Mouse (Mus musculus) monocyte, adult 5-6 weeks (primary cell): Measurements from ENCODE around the gene Mmp1b. TPM values are rescaled to one million over a fixed set of nuclear protein-coding genes. Genes with fewer than 3 reads are reported as not detected.
"Not testable (repeated sequence)": the region's sequence is repeated elsewhere in the genome, so short reads cannot be mapped to it uniquely, and the experiment has no call there.

Experiments used
- ATAC-seq: fragments of 153-309, 156-312 bp; replicated peaks from 2 replicates; pipeline ENCODE4 v1.8.0; 2017; ENCODE audit warnings: mild to moderate bottlenecking; ENCODE audit not compliant: low TSS enrichment, insufficient number of reproducible peaks, severe bottlenecking, poor library complexity, low FRiP score
- total RNA-seq: library from RNA; stranded (forward); fragments of 200-1000, 200-491, 200-594 nt; gene quantifications from 3 replicates; pipeline ENCODE4 v1.2.3, GENCODE M21; 2017

Gene Mmp1b
- total RNA-seq: not detected in 3 replicates

DNA sequence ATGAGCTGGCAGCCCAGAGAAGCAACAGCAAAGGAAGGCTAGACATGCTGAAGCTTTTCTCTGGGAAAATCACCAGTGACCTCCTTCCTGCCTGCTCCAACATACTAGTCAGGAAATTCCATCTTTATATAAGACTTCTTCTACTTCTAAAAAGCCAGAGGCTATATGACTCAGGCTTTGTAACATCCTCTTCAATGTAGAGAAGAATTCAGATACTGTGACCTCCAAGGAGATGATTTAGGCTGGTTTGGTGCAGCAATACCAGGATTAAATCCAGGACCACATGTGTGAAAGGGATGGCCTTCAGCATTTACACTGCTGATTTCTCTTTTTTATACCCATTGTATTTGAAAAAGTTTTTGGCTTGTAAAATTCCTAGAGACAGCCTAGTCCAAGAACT is at the start of gene Mmp1b:
Gene Mmp1b (minus strand): TSS at position 101 of the 400 bp plus-strand sequence.
- ATAC-seq: no peak

DNA sequence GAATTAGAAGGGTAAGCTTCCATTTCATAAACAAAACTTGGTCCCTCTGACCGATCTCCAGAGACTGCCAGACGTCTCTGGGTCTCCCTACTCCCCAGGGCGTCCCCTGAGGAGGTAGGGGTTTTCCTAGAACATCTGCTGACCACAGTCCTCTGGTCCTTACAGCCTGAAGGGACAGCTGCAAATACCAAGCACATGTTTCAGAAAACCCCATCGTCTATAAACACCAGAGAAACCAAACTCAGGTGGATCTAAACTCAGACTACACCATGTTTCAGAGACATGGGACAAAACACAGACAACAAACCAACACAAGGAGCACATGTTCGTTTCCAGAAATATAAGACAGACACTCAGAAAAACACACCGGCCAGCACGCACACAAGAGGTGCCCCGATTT is 8.7 kb upstream of the Mmp1b start:
- not testable (repeated sequence) for ATAC-seq

DNA sequence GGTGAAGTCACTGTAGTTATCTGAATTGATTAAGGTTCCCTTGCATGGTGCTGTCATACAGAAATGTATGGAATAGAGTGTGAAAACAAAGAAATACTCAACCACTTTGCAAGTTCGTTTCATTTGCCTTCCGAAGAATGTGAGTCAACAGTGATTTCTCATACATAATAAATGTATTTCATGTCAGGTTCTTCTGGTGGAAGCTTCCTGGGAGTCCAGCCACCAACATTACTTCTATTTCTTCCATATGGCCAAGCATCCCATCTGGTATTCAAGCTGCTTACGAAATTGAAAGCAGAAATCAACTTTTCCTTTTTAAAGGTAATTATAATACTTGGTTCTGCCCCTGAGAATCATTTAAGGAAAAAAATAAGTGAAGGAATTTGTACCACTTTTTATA is 33.3 kb downstream of the Mmp1b start:
- ATAC-seq: no peak

DNA sequence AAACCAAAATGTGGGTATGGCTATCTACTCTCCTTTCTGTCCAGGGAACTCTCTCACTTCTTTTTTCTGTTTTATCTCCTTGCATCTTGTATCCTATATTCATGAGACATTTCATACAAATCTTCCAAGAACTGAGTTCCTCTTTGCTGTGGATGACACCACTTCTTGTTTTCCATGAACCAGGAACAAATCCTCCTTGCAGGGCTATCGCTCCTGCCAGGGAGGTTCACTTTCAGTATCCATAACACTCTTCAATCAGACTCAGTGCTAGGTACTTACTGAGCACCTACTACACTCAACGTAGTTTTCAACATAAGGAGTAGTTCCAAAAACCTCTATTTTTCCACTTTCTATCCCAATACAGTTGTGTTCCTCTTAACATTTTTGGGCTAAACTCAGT is 42.3 kb downstream of the Mmp1b start:
- ATAC-seq: no peak

DNA sequence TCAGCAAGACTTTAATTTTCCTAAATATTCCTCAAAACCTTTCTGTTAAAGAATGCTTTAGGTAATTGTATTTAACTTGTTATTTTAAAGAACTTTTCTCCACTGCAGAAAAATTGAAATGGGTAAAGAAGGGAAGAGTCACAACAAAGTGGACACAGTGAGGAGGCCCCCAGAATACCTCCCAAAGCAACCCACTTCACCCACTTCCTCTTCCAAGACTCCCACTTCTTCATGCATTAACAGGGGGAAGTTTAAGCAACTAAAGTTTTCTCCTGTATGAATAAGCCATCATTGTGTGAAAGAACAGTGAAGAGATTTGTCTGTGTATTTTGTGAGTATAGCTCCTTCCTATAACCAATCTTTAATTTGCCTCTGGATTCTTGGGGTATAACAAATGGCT is 43.7 kb downstream of the Mmp1b start, which contains the start of gene Mmp12:
Gene Mmp12 (plus strand): TSS at position 275 of the 400 bp plus-strand sequence.
- ATAC-seq: no peak

DNA sequence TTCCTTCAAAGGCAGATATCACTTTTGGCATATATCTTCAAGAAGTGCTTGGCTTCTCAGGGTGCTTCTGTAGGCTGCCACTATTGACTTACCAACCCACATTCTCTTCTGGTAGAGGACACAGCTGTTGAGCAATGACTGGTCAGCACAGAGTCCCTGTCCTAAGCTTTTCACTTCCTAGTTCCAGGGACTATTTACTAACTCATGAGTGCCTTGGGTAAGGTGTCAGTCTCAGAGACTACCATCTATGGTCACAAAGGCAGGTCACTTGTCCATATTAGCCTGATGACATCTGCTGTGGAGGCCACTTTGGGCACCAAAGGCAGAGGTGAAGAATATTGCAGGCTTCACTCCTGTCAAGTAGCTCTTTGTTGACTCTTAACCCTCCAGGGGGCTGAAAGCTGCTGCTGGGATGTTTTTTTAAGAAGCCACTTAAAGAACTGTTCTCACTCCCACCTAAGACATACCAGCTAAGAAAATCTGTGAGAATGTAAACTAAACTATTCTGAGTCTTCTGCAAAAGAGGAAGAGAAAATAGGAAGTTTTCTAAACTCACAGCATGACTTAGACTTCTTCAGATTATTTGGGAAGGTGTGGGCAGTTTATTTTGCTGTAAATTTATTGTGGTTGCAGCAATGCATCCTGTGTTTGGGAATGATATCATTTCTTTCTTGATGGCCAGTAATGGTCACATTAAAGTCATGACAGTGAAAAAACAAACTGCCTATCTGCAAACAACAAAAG is 50.9 kb downstream of the Mmp1b start:
- ATAC-seq: peak; percentile 64

DNA sequence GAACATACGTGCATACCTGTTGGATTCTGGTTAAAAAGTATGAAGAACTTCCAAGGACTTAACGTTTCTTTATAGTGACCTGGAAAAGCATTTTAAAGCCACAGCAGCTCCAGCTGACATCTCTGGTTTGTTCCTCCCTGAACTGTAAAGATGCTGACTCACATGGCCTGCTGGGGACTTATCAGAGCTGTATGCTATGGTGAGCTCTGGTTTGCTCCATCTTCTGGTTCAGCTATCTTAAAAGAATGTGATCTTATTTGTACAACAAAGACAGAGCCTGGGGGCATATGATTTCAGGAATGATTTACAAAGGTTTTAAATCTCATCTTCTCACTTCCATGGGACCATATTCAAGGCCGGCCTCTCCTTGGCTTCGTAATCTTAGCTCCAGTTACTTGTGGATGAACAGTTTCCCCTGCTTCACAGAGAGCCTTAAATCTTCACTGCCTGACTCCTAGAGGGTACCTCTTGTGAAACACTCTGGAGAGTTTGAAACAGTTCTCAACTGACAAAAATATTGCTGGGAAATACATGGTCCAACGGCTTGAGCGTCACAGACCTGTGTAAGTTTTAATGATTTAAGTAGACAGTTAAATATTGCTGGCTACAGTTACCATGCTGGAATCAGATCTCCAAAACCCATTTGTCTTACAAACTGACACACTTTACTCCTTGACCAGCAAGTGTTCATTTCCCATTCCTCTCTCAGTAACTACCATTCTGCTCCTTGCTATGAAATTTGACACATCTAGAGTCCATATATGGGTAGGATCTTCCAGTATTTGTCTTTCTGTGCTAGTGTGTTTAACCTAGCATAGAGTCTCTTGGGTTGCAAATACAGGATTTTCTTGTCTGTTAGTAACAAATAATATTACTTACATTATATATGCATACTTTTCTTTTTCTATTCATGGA is 51.8 kb downstream of the Mmp1b start:
- ATAC-seq: no peak

DNA sequence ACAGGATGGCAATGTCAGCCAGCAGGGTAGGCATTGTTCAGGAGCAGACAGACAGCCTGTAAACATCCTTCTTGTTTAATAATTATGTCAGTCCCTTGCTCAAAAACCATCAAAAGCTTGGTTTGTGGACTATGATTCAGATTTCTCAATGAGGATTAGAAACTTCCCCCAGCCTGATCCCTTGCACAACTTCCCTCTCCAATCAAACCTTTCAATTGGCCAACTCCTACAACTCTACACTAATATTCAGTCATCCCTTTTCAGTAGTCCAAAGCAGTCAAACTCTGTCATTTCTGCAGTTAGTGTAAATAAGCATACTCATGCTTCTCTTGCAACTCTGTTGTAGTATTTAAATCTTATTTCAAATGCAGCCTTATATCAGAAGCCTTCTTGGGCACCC is 56.0 kb downstream of the Mmp1b start:
- peak; percentile 71 for ATAC-seq

Other genes starting within 250 kb of the Mmp1b start
- 2.1 to 7.9 TPM (median 2.5 TPM) in 3 replicates for gene Dync2h1, start 203.6 kb downstream of the Mmp1b start, total RNA-seq
- gene Dcun1d5, start 203.5 kb downstream of the Mmp1b start, total RNA-seq: 78.7 to 98.4 TPM (median 97.1 TPM) in 3 replicates
- not detected in 3 replicates for gene Mmp13, start 115.5 kb downstream of the Mmp1b start, total RNA-seq
- 0.39 to 0.86 TPM in 2 of 3 replicates, not detected in the other for gene Mmp12, start 43.7 kb downstream of the Mmp1b start, total RNA-seq
- gene Mmp3, start 57.8 kb upstream of the Mmp1b start, total RNA-seq: not detected in 3 replicates
- not detected in 3 replicates for gene Mmp10, start 114.3 kb upstream of the Mmp1b start, total RNA-seq
- gene Mmp8, start 170.4 kb upstream of the Mmp1b start, total RNA-seq: 1.5 to 1.7 TPM in 2 of 3 replicates, not detected in the other
- gene Mmp27, start 183.3 kb upstream of the Mmp1b start, total RNA-seq: not detected in 3 replicates
- not detected in 3 replicates for gene Mmp20, start 240.2 kb upstream of the Mmp1b start, total RNA-seq